Mouse (Mus musculus): Measurements from ENCODE around the gene 6030498E09Rik. TPM values are rescaled to one million over a fixed set of nuclear protein-coding genes. Genes with fewer than 3 reads are reported as not detected.

The 6030498E09Rik gene
- polyA plus RNA-seq, 1 experiment, result 0.72 TPM

DNA sequence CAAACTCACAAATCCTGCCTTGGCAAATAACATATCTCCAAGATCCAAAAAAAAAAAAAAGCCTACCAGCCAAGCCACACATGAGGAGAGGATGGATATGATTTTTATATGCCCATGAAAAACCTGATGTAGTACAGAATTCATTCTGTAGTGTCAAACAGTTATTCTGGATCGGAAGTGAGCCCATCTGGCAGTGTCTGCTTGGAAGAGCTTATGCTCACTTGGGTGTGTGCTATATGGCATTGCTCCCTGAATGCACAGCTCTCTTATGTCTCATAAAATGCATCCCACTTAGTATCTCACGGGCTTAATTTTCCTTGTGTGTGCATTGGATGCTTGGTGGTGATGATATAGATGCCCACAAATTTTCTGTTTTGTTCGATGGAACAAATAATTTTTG, 21.9 kb downstream of the 6030498E09Rik start:
- TF ChIP-seq CTCF (IDR thresholded peaks at IDR 0.05; ENCODE audit: control insufficient read depth, insufficient read depth, insufficient replicate concordance, low read depth, low read length) (no peak), POLR2A (IDR thresholded peaks at IDR 0.05; ENCODE audit: control insufficient read depth, low read depth, low read length) (no peak)
- H3K27ac ChIP-seq (ENCODE audit: control insufficient read depth, insufficient read depth, low read depth, low read length), result no peak overlapping the region
- H3K4me1 ChIP-seq (ENCODE audit: control insufficient read depth, insufficient read depth, low read length), result no peaks in the 10 kb centered on the region
- H3K36me3 ChIP-seq (ENCODE audit: control insufficient read depth, insufficient read depth, low read length), result no peaks in the 10 kb centered on the region
- H3K27me3 ChIP-seq (ENCODE audit: control insufficient read depth, insufficient read depth, low read length), result no peaks in the 10 kb centered on the region
- no peak overlapping the region for H3K4me3 ChIP-seq (ENCODE audit: control insufficient read depth, low read depth, low read length)

DNA sequence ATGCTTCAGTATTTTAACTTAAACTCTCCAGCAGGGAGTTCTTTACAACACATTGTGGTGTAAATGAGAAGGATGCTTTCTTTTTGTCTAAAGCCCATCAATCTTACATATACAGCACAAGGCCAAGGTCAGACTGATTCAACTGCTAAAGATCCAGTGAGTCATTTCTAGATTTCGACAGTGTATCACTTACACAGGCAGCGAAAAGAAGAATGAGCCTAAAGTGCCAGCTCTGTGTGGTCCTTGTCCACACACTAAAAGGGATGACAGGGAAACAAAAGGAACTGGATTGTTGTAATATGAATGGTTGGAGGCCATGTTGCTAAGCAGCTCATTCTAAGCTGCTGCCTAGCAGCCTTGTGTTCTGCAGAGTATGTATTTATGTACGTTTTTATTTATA, 41.5 kb downstream of the 6030498E09Rik start:
- TF ChIP-seq POLR2A (IDR thresholded peaks at IDR 0.05; ENCODE audit: control insufficient read depth, low read depth, low read length), result no peak
- no peaks in the 10 kb centered on the region for H3K27me3 ChIP-seq (ENCODE audit: control insufficient read depth, insufficient read depth, low read length)

DNA sequence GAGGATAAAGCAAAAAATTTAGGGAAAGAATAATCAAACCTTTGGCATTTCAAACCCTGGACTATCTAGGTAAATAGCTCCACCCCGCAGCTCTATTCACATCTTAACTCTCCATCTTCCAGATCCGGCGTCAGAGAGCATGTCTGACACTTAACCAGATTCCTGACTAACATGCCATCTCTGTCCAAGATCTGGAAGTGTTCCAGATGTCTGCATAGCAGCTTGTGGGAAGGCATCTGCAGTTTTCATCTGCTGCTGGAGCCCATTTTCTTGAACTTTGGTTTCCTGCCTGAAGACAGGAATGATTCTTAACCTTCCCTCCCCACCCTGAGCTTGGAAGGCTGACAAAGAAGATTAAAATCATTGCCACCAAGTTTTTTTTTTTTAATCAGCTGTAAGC, 44.4 kb downstream of the 6030498E09Rik start:
- TF ChIP-seq POLR2A (IDR thresholded peaks at IDR 0.05; ENCODE audit: control insufficient read depth, low read depth, low read length) (no peak), CTCF (IDR thresholded peaks at IDR 0.05; ENCODE audit: control insufficient read depth, insufficient read depth, insufficient replicate concordance, low read depth, low read length) (no peak)
- no peak overlapping the region for H3K27ac ChIP-seq (ENCODE audit: control insufficient read depth, insufficient read depth, low read depth, low read length)
- no peak overlapping the region for H3K4me3 ChIP-seq (ENCODE audit: control insufficient read depth, low read depth, low read length)
- H3K27me3 ChIP-seq (ENCODE audit: control insufficient read depth, insufficient read depth, low read length), result no peaks in the 10 kb centered on the region
- no peaks in the 10 kb centered on the region for H3K4me1 ChIP-seq (ENCODE audit: control insufficient read depth, insufficient read depth, low read length)
- no peaks in the 10 kb centered on the region for H3K36me3 ChIP-seq (ENCODE audit: control insufficient read depth, insufficient read depth, low read length)

More for the DNA sequence above, 41.5 kb downstream of the 6030498E09Rik start:
- Histone ChIP-seq H3K4me3 (ENCODE audit: control insufficient read depth, low read depth, low read length) (no peak overlapping the region), H3K27ac (ENCODE audit: control insufficient read depth, insufficient read depth, low read depth, low read length) (no peak overlapping the region), H3K4me1 (ENCODE audit: control insufficient read depth, insufficient read depth, low read length) (no peaks in the 10 kb centered on the region), H3K36me3 (ENCODE audit: control insufficient read depth, insufficient read depth, low read length) (no peaks in the 10 kb centered on the region)

DNA sequence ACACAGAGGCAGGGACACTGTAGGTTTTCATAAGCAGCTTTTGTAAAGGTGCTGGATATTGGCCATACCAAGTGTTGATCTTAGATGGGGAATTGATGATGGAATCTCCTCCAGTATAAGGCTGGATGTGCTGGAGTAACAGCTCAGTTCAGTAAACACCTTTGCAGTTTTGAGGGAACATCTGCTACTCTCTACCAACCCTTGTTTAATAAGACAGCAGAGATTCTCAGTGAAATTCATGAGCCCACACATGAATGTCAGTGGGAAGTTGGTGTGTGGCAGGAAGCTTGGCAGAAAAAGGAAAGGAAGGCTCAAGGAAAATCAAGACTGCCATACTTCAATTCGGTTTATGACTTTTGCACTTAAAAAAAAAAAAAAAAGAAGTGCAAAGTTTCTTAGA, 186.1 kb downstream of the 6030498E09Rik start:
- TF ChIP-seq CTCF (IDR thresholded peaks at IDR 0.05; ENCODE audit: control insufficient read depth, insufficient read depth, insufficient replicate concordance, low read depth, low read length), result no peak
- TF ChIP-seq POLR2A (IDR thresholded peaks at IDR 0.05; ENCODE audit: control insufficient read depth, low read depth, low read length), result no peak
- H3K36me3 ChIP-seq (ENCODE audit: control insufficient read depth, insufficient read depth, low read length), result no peaks in the 10 kb centered on the region
- no peak overlapping the region for H3K4me3 ChIP-seq (ENCODE audit: control insufficient read depth, low read depth, low read length)
- no peak overlapping the region for H3K27ac ChIP-seq (ENCODE audit: control insufficient read depth, insufficient read depth, low read depth, low read length)
- no peaks in the 10 kb centered on the region for H3K4me1 ChIP-seq (ENCODE audit: control insufficient read depth, insufficient read depth, low read length)
- no peaks in the 10 kb centered on the region for H3K27me3 ChIP-seq (ENCODE audit: control insufficient read depth, insufficient read depth, low read length)

DNA sequence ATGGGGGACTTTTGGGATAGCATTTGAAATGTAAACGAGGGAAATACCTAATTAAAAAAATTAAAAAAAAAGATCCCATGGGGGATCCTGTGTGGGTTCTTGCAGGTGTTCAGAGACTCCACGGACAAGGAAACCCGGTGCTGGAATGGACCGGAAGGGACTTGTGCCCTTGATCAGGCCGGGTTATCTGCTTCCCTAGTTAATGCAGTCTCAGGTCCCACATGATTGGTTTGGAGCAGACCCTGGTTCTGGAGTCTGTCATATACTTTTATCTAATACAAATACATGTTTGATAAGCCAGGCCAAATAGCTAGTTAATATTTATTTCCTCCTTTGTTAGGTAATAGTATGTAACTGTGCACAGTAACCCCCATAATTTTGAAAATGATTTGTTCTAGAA, 223.8 kb downstream of the 6030498E09Rik start:
- no peaks in the 10 kb centered on the region for H3K27me3 ChIP-seq (ENCODE audit: control insufficient read depth, insufficient read depth, low read length)
- TF ChIP-seq POLR2A (IDR thresholded peaks at IDR 0.05; ENCODE audit: control insufficient read depth, low read depth, low read length), result no peak
- no peak for TF ChIP-seq CTCF (IDR thresholded peaks at IDR 0.05; ENCODE audit: control insufficient read depth, insufficient read depth, insufficient replicate concordance, low read depth, low read length)
- no peak overlapping the region for H3K4me3 ChIP-seq (ENCODE audit: control insufficient read depth, low read depth, low read length)
- no peak overlapping the region for H3K27ac ChIP-seq (ENCODE audit: control insufficient read depth, insufficient read depth, low read depth, low read length)
- H3K4me1 ChIP-seq (ENCODE audit: control insufficient read depth, insufficient read depth, low read length), result no peaks in the 10 kb centered on the region
- H3K36me3 ChIP-seq (ENCODE audit: control insufficient read depth, insufficient read depth, low read length), result no peaks in the 10 kb centered on the region

Other genes starting within 250 kb of the 6030498E09Rik start
- gene Cul4b, start 196.5 kb upstream of the 6030498E09Rik start, polyA plus RNA-seq (2012; rRNA removed), result 11.6 and 13.8 TPM in 2 replicates
- gene Mcts1, start 172.1 kb upstream of the 6030498E09Rik start, polyA plus RNA-seq (2012; rRNA removed), result 2.1 and 3.0 TPM in 2 replicates
- gene C1galt1c1, start 137.6 kb upstream of the 6030498E09Rik start, polyA plus RNA-seq (2012; rRNA removed), result 1.3 and 1.7 TPM in 2 replicates

Data from testis, adult 2 months (tissue).